In genomic region chr10:98665936-98666505, GRCm38 (mm10) we compare ENCODE assay signal across 25 mouse cellular contexts.
"Had no signal": no experiment of that assay in that cellular context is flagged by ENCODE, and none has a peak within 500 bp of the region (broad histone marks: within the 10 kb centered on the region; RNA-seq: fewer than 3 reads in every experiment).

No protein-coding gene starts in this region.

- H3K9ac ChIP-seq: forebrain, embryonic 15.5 days; forebrain, postnatal 0 days; heart, embryonic 12.5 days; hindbrain, embryonic 12.5 days; hindbrain, embryonic 14.5 days; limb, embryonic 13.5 days; limb, embryonic 15.5 days; liver, embryonic 13.5 days had no signal

- H3K36me3 ChIP-seq: forebrain, embryonic 15.5 days; heart, embryonic 10.5 days; heart, embryonic 12.5 days; hindbrain, embryonic 10.5 days; hindbrain, embryonic 12.5 days; limb, embryonic 13.5 days; limb, embryonic 15.5 days; liver, embryonic 13.5 days had no signal

- H3K9me3 ChIP-seq: forebrain, embryonic 15.5 days; heart, embryonic 10.5 days; heart, embryonic 12.5 days; hindbrain, embryonic 10.5 days; hindbrain, embryonic 12.5 days; limb, embryonic 13.5 days; limb, embryonic 15.5 days; liver, embryonic 13.5 days had no signal

- H3K4me1 ChIP-seq: forebrain, embryonic 15.5 days; heart, embryonic 10.5 days; hindbrain, embryonic 10.5 days; hindbrain, embryonic 12.5 days; limb, embryonic 13.5 days; limb, embryonic 15.5 days; liver, embryonic 13.5 days had no signal

- DNase-seq: forebrain, postnatal 0 days; gastrocnemius, postnatal 10 days; gastrocnemius, postnatal 25 days; heart, adult 18-20 months; heart, postnatal 10 days; heart, postnatal 4 days; kidney, adult 11 months; kidney, adult 8-10 months; kidney, postnatal 14 days; kidney, postnatal 36 days; layer of hippocampus, adult 9-11 months; layer of hippocampus, postnatal 36 days; left cerebral cortex, postnatal 4 days; liver, embryonic 13.5 days had no signal

- H3K4me3 ChIP-seq: forebrain, embryonic 15.5 days; heart, embryonic 10.5 days; heart, embryonic 12.5 days; hindbrain, embryonic 10.5 days; hindbrain, embryonic 12.5 days; limb, embryonic 13.5 days; limb, embryonic 15.5 days; liver, embryonic 13.5 days had no signal

- ATAC-seq: forebrain, embryonic 15.5 days; forebrain, postnatal 0 days; inflammation-experienced regulatory T-cells, adult 6 months had no signal

- H3K27ac ChIP-seq: forebrain, embryonic 15.5 days; heart, embryonic 10.5 days; hindbrain, embryonic 10.5 days; hindbrain, embryonic 12.5 days; hindbrain, embryonic 14.5 days; kidney, postnatal 0 days; limb, embryonic 13.5 days; limb, embryonic 15.5 days; liver, embryonic 13.5 days had no signal

- H3K4me2 ChIP-seq: forebrain, embryonic 15.5 days; heart, embryonic 12.5 days; hindbrain, embryonic 12.5 days; hindbrain, embryonic 14.5 days; limb, embryonic 13.5 days; limb, embryonic 15.5 days; liver, embryonic 11.5 days; liver, embryonic 13.5 days had no signal

- H3K27me3 ChIP-seq: forebrain, embryonic 15.5 days; heart, embryonic 12.5 days; hindbrain, embryonic 12.5 days; limb, embryonic 13.5 days; limb, embryonic 15.5 days; liver, embryonic 13.5 days had no signal
